ENCODE assay signal across 13 mouse cellular contexts in genomic region chr7:90651128-90651527, GRCm38 (mm10).
"Had no signal": no experiment of that assay in that cellular context is flagged by ENCODE, and none has a peak within 500 bp of the region (broad histone marks: within the 10 kb centered on the region; RNA-seq: fewer than 3 reads in every experiment).

No protein-coding gene starts in this region.

- H3K9me3 ChIP-seq: limb, embryonic 12.5 days; midbrain, embryonic 15.5 days had no signal

- H3K36me3 ChIP-seq: limb, embryonic 12.5 days; midbrain, embryonic 15.5 days had no signal

- H3K4me1 ChIP-seq: limb, embryonic 12.5 days; midbrain, embryonic 15.5 days had no signal

- H3K4me3 ChIP-seq: limb, embryonic 12.5 days; midbrain, embryonic 15.5 days had no signal

- H3K4me2 ChIP-seq: limb, embryonic 12.5 days; midbrain, embryonic 15.5 days had no signal

- H3K27me3 ChIP-seq: limb, embryonic 12.5 days; midbrain, embryonic 15.5 days had no signal

- H3K27ac ChIP-seq: kidney, postnatal 0 days; limb, embryonic 12.5 days; liver, embryonic 14.5 days; midbrain, embryonic 15.5 days; stomach, postnatal 0 days had no signal

- H3K9ac ChIP-seq: limb, embryonic 12.5 days; liver, embryonic 14.5 days; midbrain, embryonic 15.5 days had no signal

- DNase-seq: kidney, postnatal 36 days; layer of hippocampus, adult 9-11 months; layer of hippocampus, postnatal 36 days; liver; lung, adult 2 months; lung, postnatal 36 days; thymus, postnatal 4 days had no signal

- ATAC-seq: lung, postnatal 0 days; midbrain, embryonic 15.5 days had no signal
